Mouse (Mus musculus) mesoderm, embryonic 11.5 days (tissue): ENCODE results near the gene Ckm.

ENCODE experiments used
- DNase-seq: peaks from one replicate; pipeline ENCODE4 v3.0.0-alpha.2; 2012; ENCODE audit warnings: low read depth, low spot score

Ckm gene

DNA sequence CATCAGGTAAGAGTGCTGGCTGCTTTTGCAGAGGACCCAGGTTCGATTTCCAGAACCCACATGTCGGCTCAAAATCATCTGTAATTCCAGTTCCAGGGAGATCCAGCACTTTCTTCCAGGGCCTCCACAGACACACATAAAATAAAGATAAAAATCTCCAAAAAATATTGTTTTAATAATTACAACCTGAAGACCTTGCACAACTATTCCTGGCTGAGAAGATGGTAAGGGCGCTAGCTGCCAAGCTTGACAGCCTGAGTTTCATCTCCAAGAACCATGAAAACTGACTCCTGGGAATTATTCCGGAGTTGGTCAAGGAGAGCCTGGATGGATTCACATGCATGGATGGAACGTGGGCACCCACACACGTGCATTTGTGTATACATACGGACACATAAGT is at the start of gene Ckm:
Ckm (plus strand) TSS at position 301 of the 400 bp plus-strand sequence.
- DNase-seq = no peak

DNA sequence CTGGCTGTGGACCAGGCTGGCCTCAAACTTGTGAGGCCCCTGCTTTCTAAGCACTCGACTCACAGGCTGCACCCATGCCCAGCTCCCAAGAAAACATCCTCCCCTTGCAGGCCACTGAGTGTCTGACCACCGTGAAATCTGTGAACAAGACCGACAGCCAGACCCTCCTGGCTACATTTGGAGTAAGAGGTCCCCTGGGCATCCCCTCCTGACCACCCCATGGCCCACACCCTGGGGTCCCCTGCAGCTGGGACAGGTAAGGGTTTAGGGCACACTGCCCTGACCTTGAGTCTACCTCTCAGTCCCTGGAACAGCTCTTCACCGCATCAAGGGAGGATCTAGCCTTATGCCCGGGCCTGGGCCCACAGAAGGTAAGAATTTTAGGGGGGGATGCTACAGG is 49.6 kb upstream of the Ckm start:
- no peak for DNase-seq

DNA sequence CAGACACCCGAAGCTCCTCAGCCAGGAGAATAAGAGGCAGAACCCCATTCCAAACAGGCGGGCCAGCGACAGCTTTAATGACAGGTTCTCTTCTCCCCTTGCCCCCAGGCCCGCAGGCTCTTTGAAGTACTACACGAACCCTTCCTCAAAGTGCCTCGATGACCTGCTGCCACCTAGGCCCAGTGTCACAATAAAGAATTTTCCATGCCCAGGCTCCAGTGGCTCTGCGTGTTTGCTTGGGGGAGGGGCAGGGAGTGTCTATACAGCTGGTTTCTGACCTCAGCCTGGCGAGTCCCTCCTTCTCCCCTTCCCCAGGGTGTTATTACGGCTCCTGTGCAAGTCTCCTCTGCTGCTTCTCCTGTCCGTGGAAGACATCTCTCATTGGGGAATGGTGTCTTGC is 48.3 kb upstream of the Ckm start:
- DNase-seq = no peak

DNA sequence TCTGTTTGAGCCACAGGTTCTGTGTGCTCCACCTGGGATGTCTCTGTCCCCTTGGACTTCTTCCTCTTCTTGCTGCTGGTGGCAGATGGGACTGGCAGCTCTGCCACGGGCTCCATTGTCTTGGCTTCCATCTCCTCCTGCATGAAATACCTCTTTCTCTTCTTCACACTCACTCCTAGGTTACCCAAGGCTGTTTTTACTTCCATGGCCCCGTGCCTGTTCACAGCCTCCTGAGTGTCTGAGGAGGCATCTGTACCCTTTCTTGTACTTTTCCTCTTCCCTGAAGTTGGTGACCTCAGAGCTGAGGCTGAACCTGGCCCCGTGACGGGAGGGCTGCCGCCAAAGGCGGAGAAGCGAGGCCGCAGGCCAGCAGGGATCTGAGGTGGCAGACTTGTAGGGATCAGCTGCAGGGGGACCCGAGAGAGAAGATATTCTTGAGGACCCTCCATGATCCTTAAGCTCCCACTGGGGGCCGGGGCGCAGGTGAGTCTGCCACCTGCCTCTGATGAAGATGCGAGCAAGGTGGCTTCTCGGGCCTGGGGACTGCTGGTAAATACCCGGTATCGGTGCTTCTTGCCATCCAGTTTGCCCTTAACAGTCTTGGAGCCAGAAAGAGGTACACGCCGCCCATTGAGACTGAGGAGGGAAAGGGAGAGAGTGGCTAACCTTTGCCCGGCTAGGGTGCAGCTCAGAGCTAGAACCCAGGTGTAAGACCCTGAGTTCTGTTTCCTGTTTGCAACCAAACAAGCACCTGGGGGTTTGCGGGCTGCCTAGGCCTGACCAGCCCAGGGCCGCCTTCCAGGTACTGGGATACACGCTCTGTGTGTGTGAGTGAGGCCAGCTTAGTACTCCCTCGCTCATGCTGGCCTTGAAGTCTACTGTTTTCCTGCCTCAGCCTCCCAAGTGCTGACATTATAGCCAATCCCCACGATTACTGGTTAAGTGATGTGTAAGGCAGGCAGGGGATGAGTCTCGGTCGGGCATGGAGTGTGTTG is 46.9 kb upstream of the Ckm start:
- DNase-seq = no peak

DNA sequence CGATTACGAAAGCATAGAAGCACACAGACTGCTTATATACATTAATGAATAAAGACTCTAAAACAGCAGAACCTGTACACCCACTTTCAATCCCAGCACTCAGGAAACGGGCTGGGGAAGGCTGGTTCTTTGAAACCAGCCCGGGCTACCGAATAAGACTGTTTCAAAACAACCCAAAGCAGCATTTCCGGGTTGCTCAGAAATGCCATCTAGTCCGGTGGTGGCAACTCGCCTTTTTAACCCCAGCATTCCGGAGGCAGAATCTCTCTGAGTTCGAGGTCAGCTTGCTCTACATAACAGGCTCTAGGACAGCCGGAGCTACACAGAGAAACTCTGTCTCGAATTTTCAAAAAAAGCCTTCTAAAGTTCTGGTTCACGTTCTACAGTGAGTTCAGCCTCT is 45.9 kb upstream of the Ckm start:
- no peak for DNase-seq

DNA sequence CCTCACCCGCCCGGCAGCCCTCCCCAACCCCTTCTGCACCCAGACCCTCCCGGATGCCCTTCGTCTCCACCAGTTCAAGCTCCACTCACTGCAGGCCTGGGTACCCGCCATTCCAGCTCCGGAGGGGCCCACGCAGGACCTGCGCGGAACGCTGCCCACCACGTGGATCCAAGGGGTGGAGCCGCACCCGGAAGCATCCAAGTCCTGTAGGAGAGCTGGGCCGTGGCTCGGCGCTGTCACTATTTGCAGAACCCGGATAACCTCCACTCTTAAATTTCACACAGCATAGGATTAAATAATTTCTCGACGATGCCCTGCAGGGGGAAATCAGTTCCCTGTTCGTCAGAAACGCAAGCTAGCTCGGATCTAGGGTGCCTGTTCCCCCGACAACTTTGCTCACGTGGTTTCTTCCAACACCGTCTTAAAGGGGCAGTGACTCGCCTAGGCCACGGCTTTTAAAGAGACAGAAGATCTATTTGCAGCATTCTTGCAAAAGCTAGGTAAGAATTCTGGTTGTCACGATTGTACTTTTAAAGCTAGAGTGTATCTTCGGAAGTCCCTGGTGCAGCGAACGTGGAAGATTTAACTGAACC is 45.2 kb upstream of the Ckm start, which contains the start of the genes Cd3eap and Ppp1r13l:
Cd3eap (minus strand) TSS at position 185 of the 593 bp plus-strand sequence.
Ppp1r13l (plus strand) TSS at position 451 of the 593 bp plus-strand sequence.
- peak; percentile 83 for DNase-seq

DNA sequence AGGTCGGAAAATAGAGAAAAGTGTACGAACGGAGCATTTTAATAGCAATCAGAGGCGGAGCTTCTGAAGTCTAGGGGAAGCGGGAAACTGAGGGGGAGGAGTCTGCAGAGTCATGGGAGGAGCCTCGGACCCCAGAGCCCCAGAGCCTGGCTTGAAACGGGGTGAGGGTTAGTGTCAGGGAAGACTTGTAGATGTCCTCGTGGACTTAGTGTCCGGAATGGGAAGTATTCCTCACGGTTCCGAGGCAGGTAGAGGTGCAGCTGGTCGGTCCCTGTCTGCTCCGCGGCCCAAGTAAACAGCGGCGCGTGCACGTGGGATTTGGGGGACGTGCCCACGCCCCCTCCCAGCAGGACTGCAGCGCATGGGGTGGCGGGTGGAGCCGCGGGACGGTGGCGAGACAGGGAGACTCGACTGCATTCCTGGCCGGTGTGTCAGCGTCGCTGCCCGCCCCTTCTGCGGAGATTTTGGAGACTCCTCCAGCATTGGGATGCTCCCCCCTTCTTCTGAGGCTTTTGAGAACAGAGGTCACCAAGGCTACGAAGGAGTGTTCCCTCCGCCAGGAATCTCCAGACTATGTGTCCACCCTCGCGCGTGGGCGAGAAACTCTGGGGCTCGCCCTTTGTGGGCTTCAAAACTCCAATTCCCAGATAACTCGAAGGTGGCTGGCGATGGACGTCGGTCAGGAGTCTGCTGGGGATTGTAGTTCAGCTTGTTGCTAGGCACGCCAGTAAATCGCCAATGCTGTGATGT is 44.5 kb upstream of the Ckm start:
- DNase-seq = peak; percentile 83

DNA sequence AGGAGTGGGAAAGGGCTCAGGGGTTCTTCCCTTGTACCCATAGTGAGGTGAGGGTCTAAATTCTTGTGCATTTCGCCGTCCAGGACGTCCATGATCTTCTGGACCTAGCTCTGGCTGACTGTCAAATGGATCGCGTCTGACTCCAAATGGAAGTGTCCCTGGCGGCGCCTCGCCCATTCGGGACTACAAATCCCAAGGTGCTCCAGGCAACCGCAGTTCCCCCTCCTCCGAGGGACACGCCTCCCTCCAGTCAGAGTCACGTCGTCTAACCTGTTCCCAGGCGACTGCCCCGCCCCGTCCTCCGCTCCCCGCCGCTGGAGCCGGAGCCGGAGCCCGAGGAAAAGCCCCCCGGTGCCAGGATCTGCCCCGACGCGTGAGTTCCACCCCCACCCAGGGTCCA is 43.6 kb upstream of the Ckm start:
- peak; percentile 90 for DNase-seq

DNA sequence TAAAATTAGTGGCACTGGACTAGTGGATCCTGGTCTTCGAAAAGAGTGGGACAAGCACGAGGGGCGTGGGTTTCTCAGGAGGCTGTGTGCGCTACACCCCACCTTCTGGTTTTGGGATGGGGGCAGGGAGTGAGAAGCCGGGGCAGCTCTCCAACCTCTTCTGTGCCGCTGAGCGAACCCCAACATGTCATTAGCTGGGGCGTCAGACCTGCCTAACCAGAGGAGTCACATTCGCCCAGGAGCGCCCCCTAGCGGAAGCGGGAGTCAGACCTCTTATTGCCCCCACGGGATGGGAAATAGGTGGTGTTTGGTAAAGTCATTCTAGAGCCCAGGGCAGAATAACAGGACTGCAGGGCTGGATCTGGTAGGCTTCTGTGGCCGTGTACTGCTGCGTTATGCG is 42.9 kb upstream of the Ckm start:
- peak; percentile 63 for DNase-seq

DNA sequence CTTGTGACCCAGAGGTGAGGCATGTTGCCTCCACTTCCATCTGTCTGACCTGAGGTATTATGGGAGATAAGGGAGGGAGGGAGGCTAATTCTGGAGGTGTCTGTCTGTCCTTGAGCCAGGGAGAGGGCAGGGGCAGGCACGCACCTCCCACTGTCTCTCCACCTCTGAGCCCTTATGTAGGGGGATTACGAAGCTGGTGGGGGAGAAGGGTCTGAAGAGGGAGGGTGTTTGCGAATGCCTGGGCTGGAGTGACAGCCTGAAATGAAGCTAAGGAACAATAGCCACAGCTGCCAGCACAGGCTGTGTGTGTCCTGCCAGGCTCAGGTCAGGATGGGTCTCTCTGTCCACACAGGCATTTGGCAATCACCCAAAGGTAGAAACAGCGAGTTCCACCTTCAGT is 42.3 kb upstream of the Ckm start:
- no peak for DNase-seq

DNA sequence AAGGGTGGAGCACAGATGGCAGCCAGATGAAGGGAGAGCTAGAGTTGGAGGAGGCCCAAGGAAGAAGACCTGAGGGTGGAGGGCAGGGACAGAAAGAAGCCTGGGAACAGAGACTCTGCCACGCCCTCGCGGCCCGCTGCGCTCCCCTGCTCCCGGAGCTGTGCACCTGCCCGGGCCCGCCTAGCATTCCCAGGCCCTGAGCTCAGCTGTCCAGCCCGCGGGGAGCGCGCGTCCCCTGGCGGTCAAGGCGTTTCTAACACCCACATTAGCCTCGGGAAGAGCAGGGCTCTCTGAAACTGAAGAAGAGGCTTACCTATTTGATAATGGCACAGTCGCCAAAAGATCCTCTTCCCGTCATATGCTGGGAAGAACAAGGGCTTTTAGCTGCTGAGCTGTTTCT is 40.7 kb upstream of the Ckm start:
- DNase-seq = peak; percentile 77

DNA sequence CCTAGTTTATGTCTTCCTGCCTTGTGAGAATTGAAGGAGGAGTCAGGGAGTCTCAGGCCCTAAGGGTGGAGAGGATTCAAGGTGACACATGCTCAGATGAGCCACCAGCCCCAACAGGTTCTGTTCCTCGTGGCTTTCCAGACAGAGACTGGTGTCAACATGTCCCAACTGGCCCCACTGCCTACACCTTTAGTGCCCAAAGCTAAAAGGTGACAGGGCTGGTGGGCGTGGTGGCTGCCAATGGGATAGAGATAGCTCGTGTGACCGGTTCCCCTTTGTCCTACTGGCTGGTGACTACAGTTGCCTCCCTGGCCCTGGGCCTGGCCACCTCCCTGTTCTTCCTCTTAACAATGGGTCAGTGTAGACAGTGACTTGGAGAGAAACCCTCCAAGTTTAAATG is 39.2 kb upstream of the Ckm start:
- no peak for DNase-seq

DNA sequence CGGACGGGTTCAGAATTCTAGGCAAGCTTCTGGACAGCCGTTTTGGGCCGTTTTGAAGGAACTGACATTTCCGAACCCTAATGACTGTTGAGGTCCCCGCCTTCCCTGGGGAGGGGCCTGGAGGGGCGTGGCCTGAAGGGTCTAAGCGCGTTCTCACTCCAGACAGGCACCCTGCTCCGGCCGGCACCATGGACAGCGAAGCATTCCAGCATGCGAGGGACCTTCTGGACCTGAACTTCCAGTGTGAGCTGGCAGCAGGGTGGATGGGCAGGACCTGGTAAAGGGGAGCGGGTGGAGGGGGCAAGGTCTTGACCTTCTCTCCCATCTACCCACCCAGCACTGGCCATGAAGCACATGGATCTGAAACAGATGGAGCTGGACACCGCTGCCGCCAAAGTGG is 36.2 kb upstream of the Ckm start:
- no peak for DNase-seq

DNA sequence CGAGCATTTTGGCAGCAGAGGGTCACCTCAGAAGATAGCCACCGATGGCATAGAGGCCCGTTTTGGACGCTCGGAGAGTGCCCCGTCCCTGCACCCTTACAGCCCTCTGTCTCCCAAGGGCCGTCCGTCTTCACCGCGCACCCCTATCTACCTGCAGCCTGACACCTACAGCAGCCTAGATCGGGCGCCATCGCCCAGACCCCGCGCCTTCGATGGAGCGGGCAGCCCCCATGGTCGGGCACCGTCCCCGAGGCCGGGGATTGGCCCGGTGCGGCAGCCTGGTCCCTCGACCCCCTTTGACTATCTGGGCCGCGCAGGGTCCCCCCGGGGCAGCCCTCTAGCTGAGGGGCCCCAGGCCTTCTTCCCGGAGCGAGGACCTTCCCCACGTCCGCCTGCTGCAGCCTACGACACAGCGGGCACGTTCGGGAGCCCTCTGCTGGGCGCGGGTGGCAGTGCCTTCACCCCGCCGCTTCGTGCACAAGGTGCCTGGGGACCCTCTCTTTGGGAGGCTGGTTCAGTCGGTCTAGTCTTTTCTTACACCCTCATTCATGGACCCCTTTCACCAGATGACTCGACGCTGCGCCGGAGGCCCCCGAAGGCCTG is 34.7 kb upstream of the Ckm start:
- peak; percentile 57 for DNase-seq

DNA sequence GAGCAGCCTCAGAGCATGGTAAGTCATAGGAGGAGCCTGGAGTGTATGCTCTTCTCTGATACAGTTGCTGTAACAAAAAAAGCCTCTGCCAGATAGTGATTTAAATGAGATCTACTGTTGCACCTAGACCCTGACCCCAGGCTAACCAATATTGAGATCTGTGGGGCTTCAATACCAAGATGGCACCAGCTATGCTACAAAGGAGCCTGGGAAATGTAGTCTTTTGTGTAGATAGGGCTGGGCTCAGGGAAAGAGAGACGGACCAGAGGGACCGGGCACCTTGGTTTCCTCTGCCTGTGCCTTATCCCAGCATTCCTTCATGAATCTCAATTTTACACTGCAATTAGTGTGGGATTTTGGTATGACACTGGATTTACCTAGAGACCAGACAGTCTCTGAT is 31.2 kb upstream of the Ckm start:
- no peak for DNase-seq

DNA sequence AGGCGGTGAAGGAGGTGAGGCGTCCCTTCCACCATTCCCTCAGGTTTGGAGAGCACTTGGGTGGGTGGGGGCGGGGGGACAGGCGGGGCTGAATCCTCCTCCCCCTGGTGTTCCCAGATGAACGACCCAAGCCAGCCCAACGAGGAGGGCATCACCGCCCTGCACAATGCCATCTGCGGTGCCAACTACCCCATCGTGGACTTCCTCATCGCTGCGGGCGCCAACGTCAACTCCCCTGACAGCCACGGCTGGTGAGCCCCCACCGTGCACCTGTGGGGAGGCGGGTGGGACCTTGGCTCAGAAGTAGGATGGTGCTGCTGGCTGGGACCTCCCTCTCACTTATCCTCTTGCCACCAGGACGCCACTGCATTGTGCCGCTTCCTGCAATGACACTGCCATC is 29.2 kb upstream of the Ckm start:
- DNase-seq = no peak

DNA sequence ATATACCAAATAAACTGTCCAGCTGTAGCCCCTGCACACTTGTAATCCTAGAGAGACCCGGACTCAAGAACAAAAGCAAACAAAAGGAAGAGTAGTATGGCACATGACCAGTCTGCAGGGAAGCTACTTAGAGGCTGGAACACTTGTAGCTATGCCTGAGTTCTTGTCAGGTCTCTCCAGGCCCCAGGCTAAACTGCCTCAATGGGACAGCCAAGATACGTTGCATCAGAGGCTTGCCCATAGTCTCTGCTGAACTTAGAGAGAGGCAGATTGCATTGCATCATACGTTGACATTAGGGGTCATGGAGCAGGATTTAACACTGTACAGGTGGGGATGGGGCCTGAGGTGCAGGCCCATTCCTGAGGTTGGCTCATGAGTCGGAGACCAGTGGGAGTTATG is 28.6 kb upstream of the Ckm start:
- DNase-seq = no peak

DNA sequence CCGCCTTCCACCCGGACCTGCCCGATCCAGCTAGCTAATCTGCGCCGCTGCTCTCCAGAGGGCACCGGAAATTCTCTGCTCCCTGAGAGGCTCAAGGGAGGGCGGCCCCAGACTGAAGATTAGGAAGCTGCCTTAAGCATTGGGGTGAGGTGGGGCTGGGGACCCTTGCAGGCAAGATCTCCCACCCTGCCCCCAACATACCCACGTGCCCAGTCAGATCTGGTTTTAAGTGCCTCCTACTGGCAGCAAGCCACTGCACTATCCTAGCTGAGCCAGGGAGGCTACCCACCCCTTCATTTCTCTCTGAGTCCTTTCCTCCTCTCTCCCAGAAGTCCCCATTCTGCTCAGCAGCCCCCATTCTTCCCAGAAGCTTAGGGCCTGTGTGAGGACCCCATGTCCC is 26.5 kb upstream of the Ckm start:
- DNase-seq = no peak

DNA sequence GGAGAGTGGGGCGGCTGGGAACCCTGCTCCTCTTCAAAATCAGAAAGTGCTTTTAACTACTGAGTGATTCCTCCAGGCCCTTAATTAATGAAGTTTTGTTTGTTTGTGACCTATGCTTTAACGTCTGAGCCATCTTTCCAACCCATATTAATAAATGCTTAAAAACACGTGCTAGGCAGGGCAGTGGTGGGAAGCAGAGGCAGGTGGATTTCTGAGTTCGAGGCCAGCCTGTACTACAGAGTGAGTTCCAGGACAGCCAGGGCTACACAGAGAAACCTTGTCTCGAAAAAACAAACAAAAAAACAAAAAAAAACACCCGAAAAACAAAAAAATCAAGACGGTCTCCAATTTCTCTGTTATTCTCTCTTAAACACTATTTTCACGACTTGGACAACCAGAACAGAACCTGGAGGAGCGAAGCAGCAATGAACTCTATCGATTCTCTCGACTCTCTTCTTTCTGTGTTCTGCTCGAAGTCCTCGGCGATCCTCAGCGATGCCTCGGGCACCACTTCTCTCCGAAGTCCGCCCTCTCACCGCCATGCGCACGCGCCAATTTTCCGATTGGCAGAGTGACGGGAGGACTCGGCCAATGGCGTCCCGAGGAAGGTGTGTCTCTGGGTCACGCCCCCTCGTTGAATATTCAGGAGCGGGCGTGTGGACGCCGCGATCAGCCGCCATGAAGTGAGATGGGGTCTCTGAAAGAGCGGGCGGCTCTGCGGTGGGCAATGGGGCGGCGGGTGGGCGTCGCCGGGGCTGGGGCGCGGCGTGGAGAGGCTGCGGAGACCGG is 23.0 kb upstream of the Ckm start, which contains the start of gene Ercc2:
Ercc2 (plus strand) TSS at position 634 of the 789 bp plus-strand sequence.
- peak; percentile 99 for DNase-seq

DNA sequence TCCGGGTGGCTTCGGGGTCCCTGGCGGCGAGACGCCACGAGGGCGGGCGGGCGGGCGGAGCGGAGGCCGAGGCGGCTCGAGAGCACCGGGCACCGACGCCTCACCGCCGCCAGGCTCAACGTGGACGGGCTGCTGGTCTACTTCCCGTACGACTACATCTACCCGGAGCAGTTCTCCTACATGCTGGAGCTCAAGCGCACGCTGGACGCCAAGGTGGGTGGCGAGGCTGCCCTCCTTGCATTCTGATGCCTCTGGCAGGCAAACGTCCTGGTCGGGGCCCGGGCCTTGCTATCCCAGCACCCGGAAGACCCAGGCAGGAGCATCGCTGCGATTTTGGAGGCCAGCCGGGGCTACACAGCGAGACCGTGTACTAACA is 22.4 kb upstream of the Ckm start:
- DNase-seq = no peak

DNA sequence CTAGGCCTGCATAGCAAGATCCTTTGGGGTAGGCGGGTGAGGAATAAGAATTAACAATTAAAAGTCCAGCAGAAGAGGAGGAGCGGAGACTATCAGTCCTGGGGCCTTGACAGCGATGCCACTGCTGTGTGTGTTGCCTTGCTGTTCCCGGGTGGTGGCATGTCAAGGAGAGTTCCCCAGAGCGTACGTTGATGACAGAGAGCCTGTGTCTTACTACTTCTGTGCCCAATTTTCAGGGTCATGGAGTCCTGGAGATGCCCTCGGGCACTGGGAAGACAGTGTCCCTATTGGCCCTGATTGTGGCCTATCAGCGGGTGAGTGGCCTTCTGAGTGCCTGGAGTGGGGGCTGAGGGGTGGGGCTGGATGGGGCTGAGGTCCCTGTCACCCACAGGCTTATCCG is 20.9 kb upstream of the Ckm start:
- DNase-seq = no peak
